Mouse (Mus musculus) testis, postnatal 14 days (tissue): Measurements from ENCODE around the gene Sipa1l2.

ENCODE experiments used
- DNase-seq: peaks from one replicate; pipeline ENCODE4 v3.0.0; 2021; ENCODE audit warnings: low spot score

Gene Sipa1l2

GRCm38 (mm10) chr8:125580426-125580825 lies 10.8 kb upstream of the Sipa1l2 start:
- no peak for DNase-seq

GRCm38 (mm10) chr8:125576127-125576526 lies 6.5 kb upstream of the Sipa1l2 start:
- no peak for DNase-seq

DNA sequence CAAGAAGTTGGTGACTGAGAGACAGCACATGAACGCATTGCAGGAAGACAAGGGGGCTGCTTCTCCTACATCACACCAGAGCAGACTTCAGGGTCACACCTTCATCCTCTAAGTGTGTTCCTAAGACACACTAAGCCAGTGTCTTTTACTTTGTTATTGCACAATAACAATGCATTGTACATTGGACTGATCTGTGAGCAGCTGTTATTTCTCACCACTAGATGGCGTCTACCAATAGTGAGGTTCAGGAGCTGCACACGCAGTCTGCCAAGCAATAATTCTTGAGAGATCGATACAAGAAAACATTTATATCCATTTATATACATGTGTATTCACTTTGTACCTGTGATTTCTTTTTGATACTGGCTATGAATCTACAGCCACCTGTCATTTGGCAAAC lies 4.7 kb upstream of the Sipa1l2 start:
- no peak for DNase-seq

- no peak for DNase-seq
These were observed 2.6 kb upstream of the Sipa1l2 start for GRCm38 (mm10) chr8:125572246-125572645.

GRCm38 (mm10) chr8:125570835-125571465 lies 1.3 kb upstream of the Sipa1l2 start:
- no peak for DNase-seq

- DNase-seq: no peak
These were observed 781 bp upstream of the Sipa1l2 start for GRCm38 (mm10) chr8:125570389-125570788.

GRCm38 (mm10) chr8:125568851-125569532 lies 616 bp downstream of the Sipa1l2 start:
- peak; percentile 60 for DNase-seq

- no peak for DNase-seq
These were observed 1.2 kb downstream of the Sipa1l2 start for GRCm38 (mm10) chr8:125568421-125568850.

- DNase-seq: no peak
These were observed 2.0 kb downstream of the Sipa1l2 start for GRCm38 (mm10) chr8:125567569-125567968.

- no peak for DNase-seq
These were observed 6.7 kb downstream of the Sipa1l2 start for GRCm38 (mm10) chr8:125562878-125563277.

GRCm38 (mm10) chr8:125560825-125561490 lies 8.7 kb downstream of the Sipa1l2 start:
- no peak for DNase-seq

GRCm38 (mm10) chr8:125559066-125559653 lies 10.4 kb downstream of the Sipa1l2 start:
- DNase-seq: no peak

GRCm38 (mm10) chr8:125558109-125559065 lies 11.2 kb downstream of the Sipa1l2 start:
- peak; percentile 27 for DNase-seq

GRCm38 (mm10) chr8:125557391-125558108 lies 12.1 kb downstream of the Sipa1l2 start:
- DNase-seq: no peak

GRCm38 (mm10) chr8:125556706-125557105 lies 12.9 kb downstream of the Sipa1l2 start:
- DNase-seq: no peak

GRCm38 (mm10) chr8:125550567-125550966 lies 19.0 kb downstream of the Sipa1l2 start:
- DNase-seq: no peak

GRCm38 (mm10) chr8:125547296-125547695 lies 22.3 kb downstream of the Sipa1l2 start:
- no peak for DNase-seq

DNA sequence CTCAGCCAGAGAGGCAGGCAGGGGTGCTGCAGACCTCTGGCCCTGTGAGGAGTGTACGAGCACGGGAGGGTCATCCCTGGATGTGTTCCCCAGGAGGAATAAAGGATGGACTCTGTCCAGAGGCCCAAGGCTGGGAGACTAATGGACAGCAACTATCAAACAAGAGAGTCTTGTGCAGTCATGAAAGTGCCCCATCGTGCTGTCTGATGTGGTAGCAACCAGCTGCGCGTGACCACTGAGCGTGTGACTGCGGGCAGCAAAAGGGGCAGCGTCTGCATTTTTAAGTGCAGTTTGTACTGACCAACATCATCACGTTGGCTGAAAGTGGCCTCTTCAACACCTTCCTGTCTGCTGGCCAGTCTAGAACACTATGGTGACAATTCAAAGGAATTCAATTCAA lies 23.7 kb downstream of the Sipa1l2 start:
- DNase-seq: no peak

DNA sequence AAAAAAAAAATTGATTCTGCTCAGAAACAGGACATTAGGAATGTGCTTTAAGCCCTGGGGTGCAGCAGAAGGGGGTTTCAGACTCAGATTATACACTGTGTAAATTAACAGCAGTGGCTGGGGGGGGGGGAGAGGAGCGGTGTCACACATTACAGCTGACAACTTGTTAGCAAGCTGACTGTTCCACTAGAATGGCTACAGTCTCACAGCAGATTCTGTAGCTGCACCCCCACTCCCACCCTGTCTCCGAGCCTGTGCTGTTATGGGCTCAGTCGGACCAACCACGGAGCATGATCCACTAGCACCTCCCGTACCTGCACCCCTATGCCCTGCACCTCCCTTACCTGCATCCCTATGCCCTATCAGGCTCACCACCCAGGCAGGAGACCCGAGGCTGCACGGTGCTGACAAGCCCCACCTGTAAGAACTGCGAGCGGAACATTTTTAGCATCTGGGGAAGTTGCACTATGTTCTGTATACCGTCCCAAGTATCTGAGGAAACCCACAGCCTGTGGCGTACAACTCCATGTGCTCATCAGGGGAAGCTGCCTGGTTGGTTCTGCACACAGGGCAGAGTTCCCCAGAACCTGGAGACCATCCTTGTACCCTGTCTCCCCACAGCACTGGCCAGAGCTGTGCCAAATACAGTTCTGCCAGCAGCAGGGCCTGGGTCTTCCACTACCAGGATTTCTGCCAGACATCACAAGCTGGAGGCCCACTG lies 26.6 kb downstream of the Sipa1l2 start:
- DNase-seq: no peak
